Mouse (Mus musculus) CH12F3 (cell line): ENCODE results near the gene Slc35f2.

Experiments
- in situ Hi-C: fragments of 300-500 bp; cut with MboI; formaldehyde crosslinking; loops from 2 replicates; pipeline ENCODE4 v1.14.3; 2020; ENCODE audit warnings: low sequenced_read_pairs

Slc35f2 gene

DNA sequence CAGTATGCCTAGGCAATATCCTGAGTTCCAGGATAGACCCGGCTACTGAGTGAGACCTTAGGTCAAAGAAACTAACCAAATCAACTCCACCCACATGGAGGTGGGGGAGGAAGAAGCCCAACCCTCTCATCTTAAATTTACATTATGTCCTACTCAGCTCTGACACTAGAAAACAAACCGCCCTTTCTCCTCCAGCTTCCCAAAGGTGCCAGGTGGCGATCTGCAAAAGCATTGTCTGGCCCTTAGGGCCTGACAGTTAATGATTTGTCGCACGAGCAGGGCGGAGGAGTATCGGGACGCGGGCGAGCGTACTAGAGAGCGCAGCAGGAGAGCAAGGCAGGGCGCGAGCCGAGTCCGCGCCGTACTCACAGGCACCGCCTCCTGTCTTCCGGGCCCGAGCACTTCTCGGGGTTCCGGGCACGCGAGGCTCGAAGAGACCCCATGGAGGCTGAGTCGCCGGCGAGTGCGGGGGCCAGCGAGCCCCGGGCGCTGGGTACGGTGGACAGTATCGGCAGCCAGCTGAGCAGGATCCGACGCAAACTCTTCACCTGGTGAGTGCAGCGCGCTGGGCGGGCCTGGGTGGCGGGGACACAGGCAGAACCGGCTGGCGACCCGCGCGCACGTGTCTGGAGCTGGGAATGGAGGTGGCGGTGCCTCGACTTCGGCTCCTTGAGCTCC lies at the start of gene Slc35f2:
TSS of gene Slc35f2 (plus strand) at position 195 of the 678 bp plus-strand sequence.
- in situ Hi-C loops: no loop called here

DNA sequence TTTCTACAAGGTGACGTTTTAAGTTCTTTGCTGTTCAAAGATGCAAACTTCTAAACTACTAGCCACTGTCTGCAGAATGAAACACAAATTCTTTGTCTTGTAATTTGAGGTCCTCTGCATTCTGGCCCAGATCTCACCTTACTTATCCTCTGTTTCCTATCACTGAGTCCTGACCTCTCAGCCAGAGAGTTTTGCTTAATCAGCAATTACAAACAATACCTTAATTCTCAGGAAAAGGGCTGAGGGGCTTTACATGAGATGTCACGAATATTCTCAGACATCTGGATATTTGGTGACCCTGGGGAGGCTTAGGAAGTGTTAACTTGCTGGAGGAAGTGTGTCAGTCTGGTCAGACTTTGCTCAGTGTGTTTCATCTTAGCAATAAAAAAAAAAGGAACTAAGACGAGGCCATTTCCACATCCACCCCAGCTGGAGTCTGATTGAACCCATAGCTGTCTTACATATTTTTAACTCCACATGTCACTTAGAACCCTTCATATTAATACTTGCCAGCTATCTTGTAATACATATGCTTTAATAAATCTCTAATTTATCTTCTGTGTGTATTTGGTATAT lies 30.4 kb upstream of the Slc35f2 start:
- in situ Hi-C loops: no loop called here

DNA sequence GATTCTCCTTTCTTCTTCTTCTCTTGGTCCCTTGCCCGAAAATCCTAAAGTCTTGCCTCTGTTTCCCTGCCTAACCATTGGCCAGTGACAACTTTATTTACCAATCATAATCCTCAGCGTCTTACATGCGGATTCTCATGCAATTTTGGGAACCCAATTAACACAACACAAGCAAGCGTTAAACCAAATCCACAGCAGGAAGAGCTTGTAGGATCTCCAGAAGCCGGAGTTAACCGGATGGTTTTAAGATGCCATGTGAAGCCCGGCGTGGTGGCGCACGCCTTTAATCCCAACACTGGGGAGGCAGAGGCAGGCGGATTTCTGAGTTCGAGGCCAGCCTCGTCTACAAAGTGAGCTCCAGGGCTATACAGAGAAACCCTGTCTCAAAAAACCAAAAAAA lies 20.9 kb upstream of the Slc35f2 start:
- in situ Hi-C loops: no loop called here

DNA sequence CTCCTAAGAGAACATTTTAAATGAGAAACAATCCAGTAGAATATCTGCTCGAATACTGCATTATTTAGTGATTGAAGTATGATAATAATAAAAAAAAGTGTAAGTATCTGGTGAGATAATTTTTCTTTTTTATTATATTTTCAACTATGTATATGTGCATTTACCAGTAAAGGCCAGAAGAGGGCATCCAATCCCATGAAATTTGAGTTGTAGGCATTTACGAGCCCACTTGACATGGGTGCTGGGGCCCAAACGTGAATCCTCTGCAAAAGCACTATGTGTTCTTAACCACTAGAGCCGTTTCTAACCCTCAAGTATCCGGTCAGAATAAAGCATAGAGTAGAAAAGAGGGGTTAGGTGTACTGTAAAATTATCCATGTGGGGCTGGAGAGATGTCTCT lies 20.4 kb upstream of the Slc35f2 start:
- in situ Hi-C loops: no loop called here

DNA sequence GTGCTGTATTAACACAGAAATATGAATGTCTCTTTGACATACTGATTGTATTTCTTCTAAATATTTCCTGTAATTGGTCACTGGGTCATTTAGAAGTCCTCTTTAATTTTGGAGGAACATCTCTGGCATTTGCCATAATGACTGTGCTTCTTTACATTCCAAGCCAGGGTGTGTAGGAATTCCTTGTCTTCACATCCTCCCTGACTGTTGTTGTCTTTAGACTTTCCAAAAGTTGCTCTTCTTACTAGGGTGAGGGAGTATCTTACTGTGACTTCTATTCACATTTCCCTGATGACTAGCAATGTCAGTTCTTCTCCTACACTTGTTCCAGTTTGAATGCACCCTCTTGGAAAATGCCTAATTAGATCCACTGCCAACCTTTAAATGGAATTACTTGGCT lies 16.5 kb upstream of the Slc35f2 start:
- in situ Hi-C loops: no loop called here

DNA sequence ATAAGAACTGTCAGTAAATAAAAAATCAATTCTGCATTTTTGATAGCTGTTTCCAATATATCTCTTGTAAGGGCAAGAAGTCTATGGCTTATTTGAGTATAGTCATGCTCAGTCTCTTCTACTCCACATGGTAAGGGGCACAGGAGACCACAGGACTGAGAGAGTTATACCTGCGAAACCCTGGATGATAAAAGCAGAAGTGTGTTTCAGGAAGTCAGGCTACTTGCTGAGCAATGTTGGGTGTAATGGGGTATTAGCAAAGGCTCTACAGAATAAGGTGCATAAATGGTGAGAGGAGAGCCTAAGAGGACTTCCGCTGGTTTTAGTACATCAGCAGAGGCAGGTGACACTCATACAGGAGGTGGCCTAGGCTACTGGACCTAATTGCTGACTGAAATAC lies 13.2 kb upstream of the Slc35f2 start:
- in situ Hi-C loops: no loop called here

DNA sequence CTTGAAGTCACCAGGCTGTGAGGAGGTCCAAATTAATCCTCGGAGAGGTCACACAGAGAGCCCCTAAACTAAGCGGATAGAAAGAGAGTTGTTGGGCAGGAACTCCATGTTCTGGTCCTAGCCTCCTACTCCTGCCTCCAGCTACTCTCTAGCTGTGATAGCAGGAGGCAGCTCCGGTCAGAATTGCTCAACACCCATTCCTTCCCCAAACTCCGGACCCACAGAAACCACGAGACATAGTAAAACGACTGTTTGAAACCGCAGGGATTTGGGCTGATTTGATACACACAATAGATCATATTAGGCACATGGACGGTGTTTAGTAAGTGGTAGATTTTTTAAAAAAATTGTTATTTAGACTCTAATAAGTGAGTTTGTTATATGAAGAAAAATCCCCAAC lies 6.6 kb upstream of the Slc35f2 start:
- in situ Hi-C loops: no loop called here

DNA sequence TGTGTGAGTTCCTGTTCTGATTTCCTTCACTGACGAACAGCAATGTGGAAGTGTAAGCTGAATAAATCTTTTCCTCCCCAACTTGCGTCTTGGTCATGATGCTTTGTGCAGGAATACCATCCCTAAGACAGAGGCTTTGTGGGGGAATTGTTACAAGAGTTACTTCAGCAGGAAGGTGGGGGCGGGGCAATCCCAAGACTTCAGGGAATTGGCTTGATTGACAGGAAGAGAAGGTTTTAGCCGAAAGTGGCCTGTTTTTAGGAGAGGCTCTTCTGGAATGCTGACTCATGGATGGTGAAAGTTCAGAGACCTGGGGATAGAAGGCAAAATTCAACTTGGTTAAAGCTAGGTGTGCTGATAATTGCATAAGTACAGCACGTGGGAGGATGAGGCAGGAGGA lies 2.9 kb upstream of the Slc35f2 start:
- in situ Hi-C loops: no loop called here

DNA sequence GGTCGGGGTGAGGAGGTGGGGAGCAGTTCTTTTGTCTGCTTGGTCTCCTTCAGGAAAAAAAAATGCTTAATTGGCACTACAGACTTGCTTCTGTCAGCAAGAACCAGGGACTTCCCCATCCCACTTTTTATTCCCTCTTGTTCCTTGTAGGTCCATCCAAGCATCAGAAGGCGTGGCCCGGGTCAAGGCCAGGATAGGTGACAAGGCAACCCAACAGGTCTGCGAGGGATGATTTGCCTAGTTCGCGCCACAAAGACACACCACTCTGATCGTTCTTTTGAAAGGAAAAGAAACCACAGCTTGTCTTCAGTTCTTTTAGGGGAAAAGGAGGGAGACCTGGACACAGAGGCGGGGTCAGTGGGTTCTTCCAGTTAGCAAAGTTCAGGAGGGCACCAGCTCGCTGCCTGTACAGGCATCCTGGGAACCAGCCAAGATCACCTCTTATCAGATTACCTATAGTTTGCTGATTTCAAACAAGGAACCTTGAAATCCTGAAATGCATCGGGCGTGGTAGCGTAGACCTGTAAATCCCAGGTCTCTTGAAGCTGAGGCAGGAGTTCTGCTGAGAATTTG lies 481 bp upstream of the Slc35f2 start:
- in situ Hi-C loops: no loop called here

DNA sequence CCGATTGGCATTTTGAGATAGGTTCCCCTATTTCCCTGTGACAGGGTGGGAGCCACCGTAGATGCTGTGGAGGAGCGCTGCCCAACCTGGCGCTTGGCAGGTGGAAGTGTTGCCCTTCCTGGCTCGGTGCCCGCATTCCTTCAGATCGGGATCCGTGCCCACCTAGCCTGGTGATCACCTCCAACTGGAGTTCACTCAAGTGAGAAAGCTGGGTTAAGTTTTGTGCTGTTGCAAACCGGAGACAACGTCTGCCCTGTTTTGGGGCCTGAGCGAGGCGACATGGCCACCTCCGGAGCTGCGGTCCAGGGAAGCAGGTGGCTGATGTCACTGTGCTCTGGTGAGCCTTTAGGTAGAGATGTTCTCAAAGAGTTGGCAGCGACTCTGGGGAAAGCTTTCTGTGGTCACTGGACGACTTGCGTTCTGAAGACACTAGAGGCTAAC lies 803 bp downstream of the Slc35f2 start:
- in situ Hi-C loops: no loop called here

DNA sequence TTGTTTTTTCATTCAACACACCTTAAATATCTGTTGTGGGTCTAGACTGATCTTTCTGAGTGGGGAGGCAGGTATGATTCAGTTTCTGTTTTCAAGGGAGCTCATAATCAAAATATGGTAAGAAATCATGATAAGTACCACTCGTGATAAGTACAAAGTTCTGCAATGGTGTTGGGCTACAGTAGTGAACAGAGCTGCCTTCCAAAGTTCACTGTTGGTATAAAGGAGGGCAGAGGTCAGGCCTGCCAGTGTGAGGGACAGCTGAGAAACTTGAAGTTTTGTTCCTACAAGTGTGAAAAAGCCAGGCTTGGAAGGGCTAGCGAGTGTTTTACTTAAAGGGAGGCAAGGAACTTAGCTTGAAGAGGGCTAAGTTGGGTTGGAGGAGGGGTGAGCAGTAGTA lies 4.2 kb downstream of the Slc35f2 start:
- in situ Hi-C loops: no loop called here

DNA sequence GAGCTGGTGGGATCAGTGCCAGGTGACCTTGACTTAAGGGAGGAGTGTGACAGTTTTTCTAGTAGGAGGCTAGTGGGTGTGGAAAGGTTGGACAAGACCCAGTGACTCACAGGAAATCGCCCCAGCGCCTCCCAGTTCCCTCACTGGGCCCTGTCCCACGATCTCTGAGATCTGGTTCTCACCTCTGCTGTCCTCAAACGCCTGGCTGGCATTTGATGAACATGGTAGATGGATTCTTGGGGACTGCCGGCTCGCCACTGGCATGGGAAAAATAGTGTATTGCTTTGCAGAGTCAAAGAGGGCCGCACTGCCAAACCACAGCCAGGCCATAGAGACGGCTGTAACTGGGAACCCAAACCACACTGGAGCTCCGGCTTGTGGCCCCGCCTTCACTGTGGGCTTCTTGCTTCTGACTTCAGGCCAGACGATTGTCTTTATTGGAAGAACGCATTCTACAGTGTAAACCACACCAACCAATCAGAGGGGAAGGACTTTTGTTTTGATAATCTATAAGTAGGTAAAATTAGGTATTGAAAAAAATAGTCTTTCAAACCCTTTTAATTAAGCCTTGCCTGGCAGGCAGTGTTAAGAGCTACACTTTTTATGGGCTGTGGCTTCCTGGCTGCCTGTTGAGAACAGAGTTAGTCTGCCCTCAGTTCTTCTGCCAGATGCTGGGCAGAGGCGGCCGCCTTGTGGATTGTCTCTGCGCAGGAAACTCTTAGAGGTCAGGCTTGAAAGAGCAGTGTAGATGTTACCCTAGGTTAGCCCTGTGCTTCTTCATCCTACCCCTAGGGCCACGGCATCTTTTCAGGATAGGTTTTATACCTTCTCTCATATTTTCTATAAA lies 15.4 kb downstream of the Slc35f2 start:
- in situ Hi-C loops: no loop called here

DNA sequence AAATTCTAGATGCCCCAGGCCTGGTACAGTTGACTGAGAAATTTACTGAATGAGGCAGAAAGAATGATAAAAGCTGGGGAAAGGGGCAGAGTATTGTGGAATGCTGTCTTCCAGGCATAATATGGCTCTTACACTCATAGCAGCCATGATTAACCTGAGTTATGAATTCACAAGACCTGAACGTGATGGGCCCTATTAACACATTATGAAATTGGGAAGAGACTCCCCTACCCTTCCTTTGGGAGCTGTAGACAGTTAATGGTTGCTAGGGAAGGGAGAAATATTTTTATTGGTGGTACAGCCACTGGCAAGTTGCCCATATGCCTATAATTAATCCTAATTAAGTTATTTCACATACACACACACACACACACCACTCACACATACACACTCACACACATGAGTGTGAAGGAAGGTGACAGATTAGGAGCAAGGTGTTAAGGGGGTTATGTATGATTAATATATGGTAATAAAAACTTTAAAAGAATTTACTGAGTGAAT lies 22.5 kb downstream of the Slc35f2 start:
- in situ Hi-C loops: no loop called here

DNA sequence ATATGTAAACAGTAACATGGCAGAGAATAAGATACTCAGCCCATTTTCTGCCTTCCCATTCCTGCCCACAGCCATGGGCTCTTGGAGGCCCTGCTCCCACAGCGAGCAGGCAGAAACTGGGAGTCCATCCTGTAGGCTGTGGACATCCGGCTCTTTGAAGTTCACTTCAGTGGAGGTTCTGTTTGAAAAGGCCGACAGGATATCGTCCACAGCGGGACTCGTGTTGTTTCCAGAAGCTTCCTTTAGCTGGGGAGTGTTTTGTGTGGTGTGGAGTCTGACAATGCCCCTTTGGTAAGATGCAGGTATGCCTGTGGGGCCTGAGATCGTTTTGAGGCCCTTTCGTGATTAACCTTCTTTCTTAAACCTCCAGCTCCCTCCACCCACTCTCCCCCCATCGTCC lies 23.2 kb downstream of the Slc35f2 start:
- in situ Hi-C loops: no loop called here

DNA sequence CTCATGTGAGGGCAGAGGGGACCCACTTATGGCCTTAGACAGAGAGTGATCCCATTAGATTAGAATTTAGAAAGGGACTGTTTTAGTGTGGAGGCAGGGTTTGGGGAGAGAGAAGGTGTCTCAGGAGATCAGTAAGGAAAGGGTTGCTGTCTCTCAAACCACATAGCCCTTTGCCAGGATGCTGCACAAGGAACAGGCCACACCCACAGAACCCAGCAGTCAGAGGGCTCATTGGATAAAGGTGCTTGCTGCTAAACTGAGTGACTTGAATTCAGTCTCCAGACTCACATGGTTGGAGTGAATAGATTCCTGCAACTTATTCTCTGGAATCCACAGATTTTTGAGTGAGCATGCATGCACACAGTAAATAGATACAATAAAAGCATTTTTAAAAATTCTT lies 24.0 kb downstream of the Slc35f2 start:
- in situ Hi-C loops: no loop called here

DNA sequence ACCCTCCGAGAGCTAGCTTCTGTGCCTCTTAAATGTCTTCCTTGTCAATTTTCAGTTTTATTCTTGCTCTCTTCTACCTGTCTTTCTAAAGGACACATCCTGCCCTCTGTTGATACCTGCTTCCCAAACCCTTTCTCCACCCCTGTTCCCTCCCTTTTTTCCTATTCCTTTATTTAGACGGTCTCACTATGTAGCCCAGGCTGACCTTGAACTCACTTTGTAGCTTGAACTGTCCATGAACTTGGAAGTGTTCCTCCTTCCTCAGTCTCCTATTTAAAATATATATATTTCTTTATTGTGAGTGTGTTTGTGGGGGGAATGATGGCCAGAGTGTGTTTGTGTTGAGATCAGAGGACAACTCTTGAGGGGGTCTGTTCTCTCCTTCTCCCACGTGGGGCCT lies 25.0 kb downstream of the Slc35f2 start:
- in situ Hi-C loops: no loop called here

DNA sequence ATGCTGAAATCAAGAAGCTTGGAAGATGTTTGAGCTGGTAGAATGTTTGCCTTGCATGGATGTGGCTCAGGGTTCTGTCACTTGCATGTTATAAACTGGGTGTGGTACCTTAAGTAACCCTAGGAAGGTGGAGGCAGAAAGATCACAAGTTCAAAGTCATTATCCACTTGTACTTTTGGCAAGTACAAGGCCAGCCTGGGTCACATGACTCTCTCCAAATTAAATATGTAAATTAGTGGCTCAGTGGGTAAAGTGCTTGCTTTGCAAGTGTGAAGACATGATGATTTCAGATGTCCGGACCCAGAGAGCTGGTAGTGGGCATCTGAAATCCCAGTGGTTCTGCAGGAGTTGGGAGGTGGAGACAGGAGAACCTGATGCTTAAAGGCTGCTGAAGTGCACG lies 25.8 kb downstream of the Slc35f2 start:
- in situ Hi-C loops: no loop called here

DNA sequence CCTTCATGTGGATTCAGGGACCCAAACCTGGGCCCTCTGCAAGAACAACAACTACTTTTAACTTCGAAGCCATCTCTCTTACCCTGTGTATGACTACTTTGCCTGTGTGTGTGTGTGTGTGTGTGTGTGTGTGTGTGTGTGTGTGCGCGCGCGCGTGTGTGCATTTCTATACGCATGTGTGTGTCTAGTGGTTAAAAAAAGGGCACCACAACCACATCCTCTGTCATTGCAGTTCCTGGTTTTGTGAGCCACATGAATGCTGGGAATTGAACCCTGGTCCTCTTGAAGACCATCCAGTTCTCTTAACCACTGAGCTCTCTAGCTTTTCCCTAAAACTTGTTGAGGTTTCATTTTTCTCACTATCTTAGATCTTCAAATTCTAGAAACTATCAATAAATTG lies 31.6 kb downstream of the Slc35f2 start:
- in situ Hi-C loops: no loop called here

DNA sequence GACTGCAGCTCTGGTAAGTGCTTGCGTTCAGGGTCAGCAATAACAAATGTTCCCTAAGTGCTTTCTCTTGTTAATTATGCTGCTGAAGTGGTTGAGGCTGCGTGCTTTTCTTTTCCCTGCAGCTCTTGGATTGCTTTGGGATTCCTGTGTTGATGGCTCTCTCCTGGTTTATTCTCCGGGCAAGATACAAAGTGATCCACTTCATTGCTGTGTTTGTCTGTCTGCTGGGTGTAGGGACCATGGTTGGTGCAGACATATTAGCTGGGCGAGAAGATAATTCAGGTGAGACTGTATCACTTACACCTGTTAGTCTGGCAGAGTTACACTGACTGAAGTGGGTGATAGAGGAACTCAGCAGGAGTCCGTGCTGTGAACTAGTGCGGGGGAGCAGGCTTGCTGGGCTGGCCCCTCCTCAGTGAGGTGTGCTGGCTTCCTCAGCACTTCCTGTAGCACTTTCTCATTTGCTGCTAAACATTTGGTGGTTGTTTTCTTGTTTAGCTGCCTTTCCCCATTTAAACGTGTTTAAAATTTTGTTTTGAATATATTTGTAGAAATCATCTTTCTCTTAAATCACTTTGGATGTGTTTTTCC lies 35.3 kb downstream of the Slc35f2 start:
- in situ Hi-C loops: no loop called here

DNA sequence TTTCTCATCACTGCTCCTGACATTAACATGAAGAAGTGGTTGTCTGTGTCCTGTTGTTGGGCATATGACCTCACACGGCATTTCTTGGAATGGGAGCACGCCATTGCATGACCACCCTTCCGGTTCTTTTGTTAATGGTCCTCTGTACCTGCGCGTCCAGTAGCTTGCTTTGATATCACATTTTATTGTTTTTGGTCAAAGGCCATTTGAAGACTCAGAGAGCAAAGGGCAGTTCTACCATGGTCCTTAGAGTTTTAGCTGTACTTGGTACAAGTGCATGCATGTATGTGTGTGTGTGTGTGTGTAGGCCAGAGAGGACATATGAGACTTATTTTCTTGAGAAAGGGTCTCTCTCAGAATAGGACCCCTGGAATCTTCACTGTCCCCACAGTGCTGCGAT lies 42.1 kb downstream of the Slc35f2 start:
- in situ Hi-C loops: no loop called here

DNA sequence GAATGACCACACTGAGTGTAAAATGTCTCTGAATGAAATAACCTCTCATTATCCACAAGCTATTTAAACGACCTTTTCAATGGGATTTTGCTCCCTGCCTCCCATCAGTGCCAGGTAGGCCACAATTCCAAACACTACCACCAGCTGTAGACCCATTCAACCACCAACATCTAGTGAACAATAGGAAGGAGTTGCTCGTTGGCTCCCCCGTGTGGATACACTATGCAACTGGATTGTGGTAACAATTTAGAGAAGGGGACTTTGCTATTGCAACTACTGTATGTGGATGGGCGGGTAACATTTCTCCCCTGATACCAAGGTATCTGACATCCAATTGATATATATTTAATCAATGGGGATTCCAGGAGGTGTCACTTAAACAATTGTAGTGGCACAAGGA lies 47.4 kb downstream of the Slc35f2 start:
- in situ Hi-C loops: no loop called here
